Mouse (Mus musculus) liver, adult 2 months (tissue): ENCODE results near the gene Emc7.

ENCODE experiments used
- CTCF ChIP-seq: fragments of 200-500 bp; IDR thresholded peaks from 2 replicates; pipeline ENCODE4 v1.5.1; 2011; ENCODE audit warnings: low read depth, low read length, control low read depth
- POLR2A ChIP-seq: fragments of 200-500 bp; IDR thresholded peaks from 2 replicates; pipeline ENCODE4 v1.6.1; 2011; ENCODE audit warnings: low read length, control low read depth; ENCODE audit not compliant: insufficient read depth; ENCODE audit errors: extremely low read depth

- TF ChIP-seq POLR2A (no peak), CTCF (no peak)
These were observed 14.7 kb downstream of the Emc7 start for GRCm38 (mm10) chr2:112469542-112469941.
